Comparison of ENCODE assay signal across 9 mouse cellular contexts in genomic region chr16:20746641-20747040, GRCm38 (mm10). TPM values are rescaled to one million over a fixed set of nuclear protein-coding genes. Genes with fewer than 3 reads are reported as not detected.
DNase-seq lines count a peak whose midpoint lies in the region; ATAC-seq and TF ChIP-seq lines count a peak whose summit lies in the region.
"Had no signal": no experiment of that assay in that cellular context is flagged by ENCODE, and none has a peak within 500 bp of the region (broad histone marks: within the 10 kb centered on the region; RNA-seq: fewer than 3 reads in every experiment).

No protein-coding gene starts in this region.

- H3K79me2 ChIP-seq in myocyte (ENCODE audit: control insufficient read depth, insufficient read depth): no peaks in the 10 kb centered on the region

- H3K4me3 ChIP-seq in myocyte: no peak overlapping the region
- H3K4me3 ChIP-seq: hindbrain, embryonic 15.5 days; neural tube, embryonic 12.5 days had no signal

- H3ac ChIP-seq in myocyte (ENCODE audit: control insufficient read depth, insufficient read length): no peak overlapping the region

- peak overlapping the region; percentile 54 for H3K4me2 ChIP-seq in myocyte (ENCODE audit: low read depth)
- H3K4me2 ChIP-seq: hindbrain, embryonic 15.5 days; neural tube, embryonic 12.5 days had no signal

- no peak for ATAC-seq in monocyte, adult 5-6 weeks (replicated peaks; ENCODE audit: insufficient number of reproducible peaks, low FRiP score, low TSS enrichment, poor library complexity, severe bottlenecking)
- no peak; the same call in 1 of the 2 replicates for ATAC-seq in granulocyte monocyte progenitor cell, adult 5-6 weeks (replicated peaks; ENCODE audit: poor library complexity, severe bottlenecking)

- peaks cover 7% of the 10 kb centered on the region for H3K27me3 ChIP-seq in myocyte (ENCODE audit: control insufficient read depth, insufficient read depth, insufficient read length)
- H3K27me3 ChIP-seq: hindbrain, embryonic 15.5 days; neural tube, embryonic 12.5 days had no signal

- peak; percentile 67 for DNase-seq in ovary, adult 18-20 months (ENCODE audit: low spot score)
- DNase-seq in ovary, postnatal 10 days (ENCODE audit: low spot score): no peak
- DNase-seq in frontal cortex, postnatal 14 days (ENCODE audit: low spot score in 2 of 2): peak; percentile 55 to 60
- DNase-seq in layer of hippocampus, postnatal 10 days (ENCODE audit: low spot score in 2 of 2): peak; percentile 66 to 70

- no peak for TF ChIP-seq POLR2A in myocyte (IDR thresholded peaks at IDR 0.05; ENCODE audit: insufficient read length, low read depth)

- no peaks in the 10 kb centered on the region for H3K36me3 ChIP-seq in myocyte (ENCODE audit: control insufficient read depth, insufficient read depth)

TF ChIP-seq in myocyte, 11 proteins besides CTCF, POLR2A, EP300 and RAD21:
- TF ChIP-seq REST (IDR thresholded peaks at IDR 0.05; ENCODE audit: insufficient read depth, insufficient read length): no peak
- peak; percentile 94 to 98 (median 96) for TF ChIP-seq MYOG (IDR thresholded peaks at IDR 0.05; ENCODE audit: control insufficient read depth in 1 of 3, insufficient read depth in 1 of 3, insufficient read length in 2 of 3, low read depth in 2 of 3)
- TF ChIP-seq TCF12 (IDR thresholded peaks at IDR 0.05; ENCODE audit: insufficient read depth, poor library complexity, severe bottlenecking): peak; percentile 87
- peak; percentile 25 for TF ChIP-seq MAX (IDR thresholded peaks at IDR 0.05; ENCODE audit: low read depth)
- peak; percentile 54 to 97 (median 96) for TF ChIP-seq MYOD1 (IDR thresholded peaks at IDR 0.05; ENCODE audit: control insufficient read depth in 1 of 3, insufficient read length in 2 of 3, low read depth in 2 of 3)
- TF ChIP-seq E2F4 (IDR thresholded peaks at IDR 0.05; ENCODE audit: insufficient read depth): no peak
- peak; percentile 70 for TF ChIP-seq TCF3 (IDR thresholded peaks at IDR 0.05; ENCODE audit: insufficient read length, low read depth)

RNA-seq across cellular contexts. Expression of gene Thpo, which starts 12.3 kb away (rescaled TPM):
- 1 to 10 TPM; 3.7 to 4.3 TPM for total RNA-seq in layer of hippocampus, postnatal 10 days (2021)
- polyA plus RNA-seq in myocyte (2012; fragmentation: generic; extraction: Trizol): 1.4 TPM
- not detected in 3 replicates for total RNA-seq in monocyte, adult 5-6 weeks (2017)
- not detected in 2 replicates for total RNA-seq in granulocyte monocyte progenitor cell, adult 5-6 weeks (2014; fragmentation: Nextera tagmentation)
- total RNA-seq in granulocyte monocyte progenitor cell, adult 5-6 weeks (2017): not detected in 2 replicates

RNA-seq across cellular contexts. Expression of gene Chrd, which starts 13.7 kb away (rescaled TPM):
- total RNA-seq in layer of hippocampus, postnatal 10 days (2021): 10 to 100 TPM; 25.1 TPM
- 14.0 TPM for polyA plus RNA-seq in myocyte (2012; fragmentation: generic; extraction: Trizol)
- total RNA-seq in monocyte, adult 5-6 weeks (2017): not detected in 3 replicates
- not detected in 2 replicates for total RNA-seq in granulocyte monocyte progenitor cell, adult 5-6 weeks (2014; fragmentation: Nextera tagmentation)
- total RNA-seq in granulocyte monocyte progenitor cell, adult 5-6 weeks (2017): not detected in 2 replicates

RNA-seq across cellular contexts. Expression of gene Clcn2, which starts 29.1 kb away (rescaled TPM):
- total RNA-seq in layer of hippocampus, postnatal 10 days (2021): 10 to 100 TPM; 41.4 to 50.7 TPM
- 4.4 TPM for polyA plus RNA-seq in myocyte (2012; fragmentation: generic; extraction: Trizol)
- 0.68 TPM in 1 of 3 replicates, not detected in the others for total RNA-seq in monocyte, adult 5-6 weeks (2017)
- total RNA-seq in granulocyte monocyte progenitor cell, adult 5-6 weeks (2014; fragmentation: Nextera tagmentation): 2.6 and 6.0 TPM in 2 replicates
- total RNA-seq in granulocyte monocyte progenitor cell, adult 5-6 weeks (2017): 1.9 and 3.8 TPM in 2 replicates

RNA-seq across cellular contexts. Expression of gene Polr2h, which starts 29.2 kb away (rescaled TPM):
- total RNA-seq in layer of hippocampus, postnatal 10 days (2021): 10 to 100 TPM; 23.2 to 27.7 TPM
- 60.5 TPM for polyA plus RNA-seq in myocyte (2012; fragmentation: generic; extraction: Trizol)
- 20.0 to 31.9 TPM (median 24.4 TPM) in 3 replicates for total RNA-seq in monocyte, adult 5-6 weeks (2017)
- 62.4 and 81.5 TPM in 2 replicates for total RNA-seq in granulocyte monocyte progenitor cell, adult 5-6 weeks (2014; fragmentation: Nextera tagmentation)
- total RNA-seq in granulocyte monocyte progenitor cell, adult 5-6 weeks (2017): 61.8 and 91.6 TPM in 2 replicates

RNA-seq across cellular contexts. Expression of gene Fam131a, which starts 53.6 kb away (rescaled TPM):
- total RNA-seq in layer of hippocampus, postnatal 10 days (2021): 100 to 1,000 TPM; 298 to 325 TPM
- polyA plus RNA-seq in myocyte (2012; fragmentation: generic; extraction: Trizol): 0.62 TPM
- total RNA-seq in monocyte, adult 5-6 weeks (2017): 1.8 to 5.8 TPM (median 3.5 TPM) in 3 replicates
- 1.6 TPM in 1 of 2 replicates, not detected in the other for total RNA-seq in granulocyte monocyte progenitor cell, adult 5-6 weeks (2014; fragmentation: Nextera tagmentation)
- total RNA-seq in granulocyte monocyte progenitor cell, adult 5-6 weeks (2017): 0.43 TPM in 1 of 2 replicates, not detected in the other

Comparison
In these comparisons a context has a peak if more than half of its experiments do, and no peak if none do; other contexts are left out.
1. RNA of gene Chrd, which starts 13.7 kb away (total RNA-seq): 25.1 TPM in layer of hippocampus, postnatal 10 days; not detected in monocyte, adult 5-6 weeks and not detected in granulocyte monocyte progenitor cell, adult 5-6 weeks; every median in the first group is over 10 times any median in the second.
2. RNA of gene Clcn2, which starts 29.1 kb away (total RNA-seq): 41.4 to 50.7 TPM in layer of hippocampus, postnatal 10 days; 1.9 to 6.0 TPM in granulocyte monocyte progenitor cell, adult 5-6 weeks and 0.68 TPM in monocyte, adult 5-6 weeks; every median in the first group is over 4 times any median in the second.